Comparison of ENCODE assay signal across 8 mouse cellular contexts in genomic region chr19:24555466-24555903, GRCm38 (mm10). TPM values are rescaled to one million over a fixed set of nuclear protein-coding genes. Genes with fewer than 3 reads are reported as not detected.
DNase-seq lines count a peak whose midpoint lies in the region; ATAC-seq and TF ChIP-seq lines count a peak whose summit lies in the region.

TSS of gene Pip5k1b (minus strand) at chr19:24555872.

- peak; percentile 17 for DNase-seq in ovary, adult 18-20 months (ENCODE audit: low spot score)
- no peak for DNase-seq in ovary, postnatal 10 days (ENCODE audit: low spot score)
- DNase-seq in embryo, embryonic 11.5 days (ENCODE audit: low read depth, low spot score), result peak; percentile 23
- DNase-seq in midbrain, embryonic 14.5 days, result peak; percentile 51
- peak; percentile 75 to 87 for DNase-seq in spleen, postnatal 4 days (ENCODE audit: low spot score in 2 of 2)

- 0% methylated on average over 20 of the region's 39 CpGs for WGBS in intestine, postnatal 0 days
- under 1% methylated on average over 39 of the region's 39 CpGs for WGBS in limb, embryonic 12.5 days
- WGBS in midbrain, embryonic 14.5 days, result 0% methylated on average over 38 of the region's 39 CpGs

- H3K4me2 ChIP-seq in intestine, postnatal 0 days (replicated peaks; ENCODE audit: low read depth), result peak within 1 kb of the TSS; percentile 86
- peak within 1 kb of the TSS; percentile 95 for H3K4me2 ChIP-seq in limb, embryonic 12.5 days
- peak within 1 kb of the TSS; percentile 96 for H3K4me2 ChIP-seq in midbrain, embryonic 14.5 days (ENCODE audit: low read length)

- H3K9me3 ChIP-seq in intestine, postnatal 0 days (ENCODE audit: control insufficient read depth), result no peaks in the 10 kb centered on the region
- H3K9me3 ChIP-seq in limb, embryonic 12.5 days, result no peaks in the 10 kb centered on the region
- no peaks in the 10 kb centered on the region for H3K9me3 ChIP-seq in midbrain, embryonic 14.5 days (ENCODE audit: control insufficient read depth, low read length)

- peaks cover 5% of the 10 kb centered on the region; the same call in 1 of the 2 replicates for H3K4me1 ChIP-seq in intestine, postnatal 0 days (replicated peaks; ENCODE audit: control insufficient read depth, insufficient read depth, low read length)
- peaks cover 27% of the 10 kb centered on the region for H3K4me1 ChIP-seq in limb, embryonic 12.5 days (replicated peaks)
- peaks cover 15% of the 10 kb centered on the region for H3K4me1 ChIP-seq in midbrain, embryonic 14.5 days (ENCODE audit: control insufficient read depth, insufficient read depth, low read length)

- H3K27me3 ChIP-seq in intestine, postnatal 0 days (replicated peaks; ENCODE audit: control insufficient read depth, insufficient read depth, low read length), result 0 out of 2 replicates have a peak, but pooled peaks cover 6% of the 10 kb centered on the region
- peaks cover 55% of the 10 kb centered on the region for H3K27me3 ChIP-seq in limb, embryonic 12.5 days
- H3K27me3 ChIP-seq in midbrain, embryonic 14.5 days (ENCODE audit: control insufficient read depth, insufficient read depth, low read length), result peaks cover 7% of the 10 kb centered on the region; the same call in 1 of the 2 replicates

- H3K36me3 ChIP-seq in intestine, postnatal 0 days (ENCODE audit: control insufficient read depth, insufficient read depth), result no peaks in the 10 kb centered on the region
- no peaks in the 10 kb centered on the region for H3K36me3 ChIP-seq in limb, embryonic 12.5 days
- H3K36me3 ChIP-seq in midbrain, embryonic 14.5 days (ENCODE audit: control insufficient read depth, insufficient read depth, low read length), result no peaks in the 10 kb centered on the region

- peak within 1 kb of the TSS; percentile 95 for H3K27ac ChIP-seq in intestine, postnatal 0 days (ENCODE audit: low read depth, low read length)
- no peak within 1 kb of the TSS for H3K27ac ChIP-seq in limb, embryonic 12.5 days
- H3K27ac ChIP-seq in midbrain, embryonic 14.5 days (replicated peaks; ENCODE audit: low read depth, low read length), result peak within 1 kb of the TSS; percentile 61

- ATAC-seq in granulocyte monocyte progenitor cell, adult 5-6 weeks (replicated peaks; ENCODE audit: poor library complexity, severe bottlenecking), result peak; percentile 28
- ATAC-seq in intestine, postnatal 0 days, result peak; percentile 26
- no peak for ATAC-seq in limb, embryonic 12.5 days (ENCODE audit: insufficient number of reproducible peaks, insufficient read depth, low FRiP score, low TSS enrichment, low read depth)
- ATAC-seq in midbrain, embryonic 14.5 days (ENCODE audit: low FRiP score, low TSS enrichment), result peak; percentile 52

- TF ChIP-seq CTCF in intestine, postnatal 0 days (IDR thresholded peaks at IDR 0.05; ENCODE audit: low read depth), result peak; percentile 51

- peak within 1 kb of the TSS; percentile 80 for H3K4me3 ChIP-seq in intestine, postnatal 0 days (ENCODE audit: low read depth, low read length)
- peak within 1 kb of the TSS; percentile 73 for H3K4me3 ChIP-seq in limb, embryonic 12.5 days (replicated peaks)
- H3K4me3 ChIP-seq in midbrain, embryonic 14.5 days (replicated peaks; ENCODE audit: low read depth, low read length), result peak within 1 kb of the TSS; percentile 83

- H3K9ac ChIP-seq in intestine, postnatal 0 days (ENCODE audit: low read depth, low read length), result peak within 1 kb of the TSS; percentile 76
- peak within 1 kb of the TSS; percentile 77 for H3K9ac ChIP-seq in limb, embryonic 12.5 days (replicated peaks)
- H3K9ac ChIP-seq in midbrain, embryonic 14.5 days (replicated peaks; ENCODE audit: low read length), result peak within 1 kb of the TSS; percentile 76

RNA-seq across cellular contexts. Expression of gene Pip5k1b, which starts in this region (rescaled TPM):
- 14.2 and 19.9 TPM in 2 replicates for total RNA-seq in granulocyte monocyte progenitor cell, adult 5-6 weeks (2014; fragmentation: Nextera tagmentation)
- total RNA-seq in granulocyte monocyte progenitor cell, adult 5-6 weeks (2017), result 7.5 and 9.7 TPM in 2 replicates
- 29.4 and 31.5 TPM in 2 replicates for polyA plus RNA-seq in intestine, postnatal 0 days (2015; fragmentation: Nextera tagmentation; extraction: Ambion mirVana)
- polyA plus RNA-seq in limb, embryonic 12.5 days (2016; fragmentation: Nextera tagmentation; extraction: Ambion mirVana), result 0.56 and 0.73 TPM in 2 replicates
- polyA plus RNA-seq in midbrain, embryonic 14.5 days (2014; fragmentation: Nextera tagmentation; extraction: Ambion mirVana), result 1.4 and 2.1 TPM in 2 replicates
